Mouse (Mus musculus) erythroblast, embryonic 14.5 days (primary cell): ENCODE results near the gene Tpra1. TPM values are rescaled to one million over a fixed set of nuclear protein-coding genes. Genes with fewer than 3 reads are reported as not detected.

ENCODE experiments used
- H3K27me3 ChIP-seq: 2 replicates; pipeline ENCODE4 v1.6.1; 2012; ENCODE audit warnings: inconsistent platforms; ENCODE audit not compliant: control insufficient read depth
- H3K36me3 ChIP-seq: 2 replicates; pipeline ENCODE4 v1.6.1; 2012; ENCODE audit warnings: mild to moderate bottlenecking, inconsistent platforms; ENCODE audit not compliant: control insufficient read depth
- H3K4me1 ChIP-seq: 2 replicates; pipeline ENCODE4 v1.6.1; 2012; ENCODE audit warnings: inconsistent platforms; ENCODE audit not compliant: control insufficient read depth
- H3K4me3 ChIP-seq: replicated peaks from 2 replicates; pipeline ENCODE3; 2012; ENCODE audit warnings: moderate library complexity, mild to moderate bottlenecking, inconsistent platforms
- H3K9me3 ChIP-seq: 2 replicates; pipeline ENCODE4 v1.6.1; 2012; ENCODE audit warnings: low read length, inconsistent platforms, mixed read lengths; ENCODE audit not compliant: control insufficient read depth
- GATA1 ChIP-seq: IDR thresholded peaks from 2 replicates; pipeline ENCODE4 v1.6.1; 2012; ENCODE audit warnings: low read length, inconsistent platforms, mixed read lengths
- TAL1 ChIP-seq: IDR thresholded peaks from 3 replicates; pipeline ENCODE4 v1.6.1; 2012; ENCODE audit warnings: low read length, inconsistent platforms, mixed read lengths
- polyA plus RNA-seq: library from polyadenylated mRNA; stranded (reverse); fragments of >175 nt; gene quantifications from 2 replicates; pipeline ENCODE4 v1.2.3, GENCODE M21; 2012

Tpra1 gene
- polyA plus RNA-seq, 1 experiment: 40.0 TPM

GRCm38 (mm10) chr6:88929451-88929850 lies 27.4 kb downstream of the Tpra1 start:
- no peak for TF ChIP-seq TAL1
- no peak for TF ChIP-seq GATA1
- H3K36me3 ChIP-seq: no peaks in the 10 kb centered on the region

GRCm38 (mm10) chr6:88930049-88930448 lies 28.0 kb downstream of the Tpra1 start:
- Histone ChIP-seq H3K4me3 (no peak overlapping the region), H3K9me3 (no peaks in the 10 kb centered on the region), H3K4me1 (peaks cover 3% of the 10 kb centered on the region; the same call in 1 of the 2 replicates), H3K27me3 (peaks cover 8% of the 10 kb centered on the region), H3K36me3 (no peaks in the 10 kb centered on the region)
- TF ChIP-seq TAL1: no peak
- no peak for TF ChIP-seq GATA1

More at GRCm38 (mm10) chr6:88929451-88929850, 27.4 kb downstream of the Tpra1 start:
- Histone ChIP-seq H3K27me3 (0 out of 2 replicates have a peak, but pooled peaks cover 5% of the 10 kb centered on the region), H3K4me3 (no peak overlapping the region), H3K9me3 (no peaks in the 10 kb centered on the region), H3K4me1 (peaks cover 5% of the 10 kb centered on the region)

GRCm38 (mm10) chr6:88931449-88931848 lies 29.4 kb downstream of the Tpra1 start:
- Histone ChIP-seq H3K27me3 (peaks cover 13% of the 10 kb centered on the region), H3K36me3 (no peaks in the 10 kb centered on the region), H3K4me3 (no peak overlapping the region), H3K4me1 (peaks cover 3% of the 10 kb centered on the region), H3K9me3 (no peaks in the 10 kb centered on the region)
- no peak for TF ChIP-seq TAL1

- TF ChIP-seq GATA1 (no peak), TAL1 (no peak)
- H3K4me1 ChIP-seq: no peaks in the 10 kb centered on the region; the same call in 1 of the 2 replicates
- H3K27me3 ChIP-seq: peaks cover 23% of the 10 kb centered on the region
- H3K4me3 ChIP-seq: no peak overlapping the region
- no peaks in the 10 kb centered on the region for H3K36me3 ChIP-seq
- no peaks in the 10 kb centered on the region for H3K9me3 ChIP-seq
These were observed 32.1 kb downstream of the Tpra1 start for GRCm38 (mm10) chr6:88934132-88934531.

- TF ChIP-seq GATA1: no peak
- TF ChIP-seq TAL1: no peak
- Histone ChIP-seq H3K27me3 (peaks cover 23% of the 10 kb centered on the region), H3K9me3 (no peaks in the 10 kb centered on the region), H3K4me1 (no peaks in the 10 kb centered on the region; the same call in 1 of the 2 replicates), H3K36me3 (no peaks in the 10 kb centered on the region), H3K4me3 (no peak overlapping the region)
These were observed 32.8 kb downstream of the Tpra1 start for GRCm38 (mm10) chr6:88934816-88935215.

- Histone ChIP-seq H3K36me3 (no peaks in the 10 kb centered on the region), H3K27me3 (peaks cover 28% of the 10 kb centered on the region), H3K4me3 (no peak overlapping the region), H3K4me1 (no peaks in the 10 kb centered on the region; the same call in 1 of the 2 replicates), H3K9me3 (no peaks in the 10 kb centered on the region)
- TF ChIP-seq GATA1 (no peak), TAL1 (no peak)
These were observed 33.8 kb downstream of the Tpra1 start for GRCm38 (mm10) chr6:88935735-88936276.

GRCm38 (mm10) chr6:88936342-88937213 lies 34.5 kb downstream of the Tpra1 start:
- Histone ChIP-seq H3K9me3 (no peaks in the 10 kb centered on the region), H3K4me3 (no peak overlapping the region), H3K27me3 (peaks cover 28% of the 10 kb centered on the region), H3K4me1 (no peaks in the 10 kb centered on the region; the same call in 1 of the 2 replicates), H3K36me3 (no peaks in the 10 kb centered on the region)
- TF ChIP-seq GATA1: no peak
- TF ChIP-seq TAL1: no peak

- Histone ChIP-seq H3K27me3 (peaks cover 28% of the 10 kb centered on the region), H3K9me3 (no peaks in the 10 kb centered on the region)
These were observed 35.1 kb downstream of the Tpra1 start for GRCm38 (mm10) chr6:88937214-88937549.

GRCm38 (mm10) chr6:88937971-88938663 lies 36.1 kb downstream of the Tpra1 start:
- H3K9me3 ChIP-seq: no peaks in the 10 kb centered on the region
- peaks cover 28% of the 10 kb centered on the region for H3K27me3 ChIP-seq
- no peaks in the 10 kb centered on the region; the same call in 1 of the 2 replicates for H3K4me1 ChIP-seq
- TF ChIP-seq GATA1 (no peak), TAL1 (no peak)
- no peaks in the 10 kb centered on the region for H3K36me3 ChIP-seq
- no peak overlapping the region for H3K4me3 ChIP-seq

More at GRCm38 (mm10) chr6:88937214-88937549, 35.1 kb downstream of the Tpra1 start:
- H3K36me3 ChIP-seq: no peaks in the 10 kb centered on the region
- H3K4me3 ChIP-seq: no peak overlapping the region
- no peaks in the 10 kb centered on the region; the same call in 1 of the 2 replicates for H3K4me1 ChIP-seq
- TF ChIP-seq GATA1: no peak
- no peak for TF ChIP-seq TAL1
